Mouse (Mus musculus) WW6 (cell line): Measurements from ENCODE around the gene Efcab7.

ENCODE experiments used
- DNase-seq: peaks from one replicate; pipeline ENCODE4 v3.0.0-alpha.2; 2013; ENCODE audit warnings: low read depth, low spot score

The Efcab7 gene

GRCm38 (mm10) chr4:99829094-99830073 is at the start of gene Efcab7:
Efcab7 (plus strand) TSS chr4:99829198.
- DNase-seq: peak; percentile 71

- no peak for DNase-seq
Measured at GRCm38 (mm10) chr4:99792365-99792764, 36.6 kb upstream of the Efcab7 start.

- no peak for DNase-seq
Measured at GRCm38 (mm10) chr4:99816697-99817460, 12.1 kb upstream of the Efcab7 start.

GRCm38 (mm10) chr4:99828337-99828736 is 661 bp upstream of the Efcab7 start:
- DNase-seq: no peak

- no peak for DNase-seq
Measured at GRCm38 (mm10) chr4:99828739-99829093, 282 bp upstream of the Efcab7 start.

GRCm38 (mm10) chr4:99881882-99882281 is 52.9 kb downstream of the Efcab7 start:
- DNase-seq: no peak

- DNase-seq: no peak
Measured at GRCm38 (mm10) chr4:99882405-99882804, 53.4 kb downstream of the Efcab7 start.

GRCm38 (mm10) chr4:99913894-99914451 is 85.0 kb downstream of the Efcab7 start:
- DNase-seq: no peak

- no peak for DNase-seq
Measured at GRCm38 (mm10) chr4:99926380-99926779, 97.4 kb downstream of the Efcab7 start.

GRCm38 (mm10) chr4:99928521-99928920 is 99.5 kb downstream of the Efcab7 start:
- no peak for DNase-seq

GRCm38 (mm10) chr4:99929149-99929612 is 100.2 kb downstream of the Efcab7 start, which contains the start of gene Pgm1:
Pgm1 (plus strand) TSS chr4:99929414.
- DNase-seq: no peak

- no peak for DNase-seq
Measured at GRCm38 (mm10) chr4:99929613-99930517, 100.9 kb downstream of the Efcab7 start, which contains the start of gene Itgb3bp. Itgb3bp (minus strand) TSS chr4:99929813.

GRCm38 (mm10) chr4:99930518-99931239 is 101.7 kb downstream of the Efcab7 start:
- no peak for DNase-seq

GRCm38 (mm10) chr4:99931240-99931580 is 102.2 kb downstream of the Efcab7 start:
- DNase-seq: no peak

GRCm38 (mm10) chr4:99931807-99932206 is 102.8 kb downstream of the Efcab7 start:
- no peak for DNase-seq

- DNase-seq: no peak
Measured at GRCm38 (mm10) chr4:99934859-99935258, 105.9 kb downstream of the Efcab7 start.

GRCm38 (mm10) chr4:99936278-99936677 is 107.3 kb downstream of the Efcab7 start:
- DNase-seq: no peak

- no peak for DNase-seq
Measured at GRCm38 (mm10) chr4:99939711-99940505, 110.9 kb downstream of the Efcab7 start.

GRCm38 (mm10) chr4:99941655-99942414 is 112.8 kb downstream of the Efcab7 start:
- no peak for DNase-seq
